Mouse (Mus musculus) lung, postnatal 10 days (tissue): ENCODE results near the gene Robo1.

Source experiments
- DNase-seq: peaks from one replicate; pipeline ENCODE4 v3.0.0; 2021

Gene Robo1

DNA sequence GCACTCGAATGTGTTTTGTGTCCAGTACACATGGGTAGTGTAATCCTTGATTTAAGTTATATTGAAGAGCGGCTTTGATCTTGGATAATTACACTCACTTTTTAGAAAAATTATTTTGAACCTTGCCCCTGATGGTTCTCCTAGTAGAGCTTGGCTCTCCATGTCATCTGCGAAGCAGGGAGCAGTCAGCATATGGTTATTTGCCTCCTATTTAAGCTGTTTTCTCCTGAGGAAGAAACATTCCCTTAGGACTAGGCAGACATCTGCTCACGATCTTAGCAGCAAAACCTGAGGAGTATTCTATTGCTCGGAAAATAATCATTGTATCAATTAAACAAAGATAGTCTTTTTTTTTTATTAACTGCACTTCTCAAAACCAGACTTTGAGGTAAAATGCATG is 439.6 kb downstream of the Robo1 start:
- no peak for DNase-seq

DNA sequence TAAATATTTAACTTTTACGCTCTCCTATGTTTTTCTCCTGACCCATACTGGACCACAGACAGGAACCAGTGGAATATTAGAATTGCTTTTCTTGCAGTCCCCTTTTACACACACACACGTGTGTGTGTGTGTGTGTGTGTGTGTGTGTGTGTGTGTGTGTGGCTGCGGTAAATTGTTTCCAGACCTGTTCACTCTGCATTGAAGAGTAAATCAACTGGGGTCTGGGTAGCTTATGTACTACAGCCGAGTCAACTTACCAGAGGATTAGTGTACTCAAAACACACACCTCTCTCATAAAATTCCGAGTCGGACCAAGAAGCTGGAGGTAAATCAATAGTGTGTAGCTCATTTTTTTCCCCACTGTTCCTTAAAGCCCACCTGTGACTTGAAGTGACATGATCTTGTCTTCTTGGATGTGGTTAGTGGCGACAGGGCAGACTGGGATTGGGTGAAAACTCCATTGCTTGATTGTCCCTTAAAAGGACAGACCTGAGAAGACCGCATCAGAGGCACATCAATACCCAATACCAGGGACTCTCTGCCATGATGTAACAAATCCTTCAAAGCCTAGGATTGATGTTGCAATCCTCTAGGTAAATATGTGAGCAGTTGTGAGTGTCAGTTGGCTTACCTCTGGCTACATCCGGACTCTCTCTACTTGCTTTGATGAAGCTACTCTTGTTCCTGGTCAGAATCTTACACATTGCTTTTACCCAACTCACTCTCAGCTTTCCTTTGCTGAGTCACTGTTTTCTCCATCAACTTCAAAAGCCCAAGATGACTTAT is 457.2 kb downstream of the Robo1 start:
- no peak for DNase-seq

DNA sequence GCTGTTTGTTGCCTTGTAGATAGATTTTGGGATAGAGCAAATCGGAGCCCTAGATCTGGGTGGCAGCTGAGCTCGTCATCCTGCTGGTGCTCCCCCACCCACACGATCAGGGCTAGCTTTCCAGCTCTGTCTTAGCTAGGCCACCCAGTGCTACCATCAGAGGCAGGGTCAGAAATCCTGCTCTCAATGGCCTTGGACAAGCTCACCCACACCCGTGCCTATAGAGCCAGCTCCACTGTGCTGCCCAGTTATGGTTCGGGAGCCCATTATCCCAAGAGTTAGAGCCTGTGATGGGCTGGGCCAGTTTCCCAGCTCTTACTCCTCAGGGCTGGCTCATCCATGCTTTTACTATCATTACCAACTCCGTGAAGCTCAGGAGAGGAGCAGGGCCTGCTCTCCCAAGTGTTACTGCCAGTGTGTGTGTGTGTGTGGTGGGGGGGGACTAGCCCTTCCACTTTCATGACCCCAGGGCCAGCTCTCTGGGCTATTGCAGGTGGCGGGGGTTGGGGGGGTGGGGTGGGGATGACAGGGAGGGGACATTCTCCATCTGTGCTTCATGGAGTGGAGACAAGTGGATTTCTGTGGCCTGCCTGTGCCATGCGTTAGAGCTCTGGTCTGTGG is 461.2 kb downstream of the Robo1 start:
- no peak for DNase-seq

DNA sequence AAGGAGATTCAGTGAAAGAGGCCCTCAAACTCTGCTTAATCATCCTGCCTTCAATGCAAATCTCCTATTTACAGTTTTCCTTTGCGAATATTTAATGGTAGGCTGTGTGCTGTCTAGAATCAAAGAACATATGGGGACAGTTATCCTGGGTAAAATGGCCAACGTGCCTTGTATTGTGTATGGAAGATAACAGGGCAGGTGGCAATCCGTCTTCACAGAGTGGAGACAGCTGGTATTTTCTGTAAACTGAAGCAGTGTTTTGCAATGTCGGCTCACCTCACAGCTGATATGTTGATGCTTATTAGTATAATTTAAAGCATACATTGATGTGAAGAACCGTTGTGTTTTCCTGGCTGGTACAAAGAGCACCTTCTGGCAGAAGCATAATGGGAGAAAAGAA is 464.2 kb downstream of the Robo1 start:
- no peak for DNase-seq

DNA sequence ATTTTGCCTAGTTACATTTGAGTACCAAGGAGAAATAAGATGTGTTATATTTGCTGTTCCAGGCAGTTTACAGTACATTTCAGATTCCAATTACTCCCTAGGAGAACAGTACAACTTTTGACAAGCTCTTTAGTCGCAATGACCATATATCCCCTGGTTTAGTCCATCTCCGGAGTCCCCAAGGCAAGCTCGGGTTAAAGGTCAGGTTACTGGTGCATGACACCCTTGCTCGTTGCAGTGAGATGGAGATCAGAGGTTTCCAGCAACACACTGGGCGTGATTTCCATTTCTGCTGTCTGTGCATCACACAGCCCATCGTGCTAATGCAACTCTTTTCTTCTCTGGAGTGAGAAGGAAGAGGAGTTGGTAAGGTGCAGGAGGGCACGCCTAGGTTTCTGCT is 464.9 kb downstream of the Robo1 start:
- DNase-seq = no peak

DNA sequence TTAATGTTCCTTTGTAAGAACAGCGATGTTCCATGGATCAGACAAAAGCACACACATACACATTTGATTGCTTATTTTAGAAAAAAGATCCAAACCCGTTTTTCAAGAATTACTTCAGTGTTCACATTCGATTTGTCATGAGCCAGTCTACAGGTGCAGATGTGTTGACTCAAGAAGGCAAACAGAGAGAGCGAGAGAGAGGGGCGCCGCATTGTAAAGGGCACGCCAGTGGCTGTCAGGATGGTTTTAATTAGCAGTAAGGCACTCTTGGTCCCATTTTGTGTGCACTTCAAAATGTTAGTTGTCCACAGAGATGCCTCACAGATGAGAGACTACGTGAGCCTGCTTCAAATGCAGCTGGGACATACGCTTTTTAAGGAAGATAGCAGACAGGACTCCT is 470.4 kb downstream of the Robo1 start:
- no peak for DNase-seq

DNA sequence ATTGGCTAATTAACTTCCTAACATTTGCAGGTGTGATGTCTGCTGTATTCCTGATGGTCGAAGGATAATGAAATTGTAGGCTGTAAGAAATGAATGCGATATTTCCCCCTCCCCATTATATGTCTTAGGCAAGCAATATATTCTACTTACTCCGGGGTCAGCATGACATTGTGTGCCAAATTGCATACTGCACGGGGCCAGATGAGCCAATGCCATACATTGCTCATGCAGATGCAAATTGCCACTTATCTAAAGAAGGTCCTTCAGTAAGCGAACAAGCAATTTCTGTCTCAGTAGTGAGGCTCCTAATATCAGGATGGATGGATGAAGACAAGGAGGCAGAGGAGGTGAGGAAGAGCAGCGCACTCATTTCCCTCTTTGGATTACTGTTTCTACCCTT is 474.1 kb downstream of the Robo1 start:
- no peak for DNase-seq

DNA sequence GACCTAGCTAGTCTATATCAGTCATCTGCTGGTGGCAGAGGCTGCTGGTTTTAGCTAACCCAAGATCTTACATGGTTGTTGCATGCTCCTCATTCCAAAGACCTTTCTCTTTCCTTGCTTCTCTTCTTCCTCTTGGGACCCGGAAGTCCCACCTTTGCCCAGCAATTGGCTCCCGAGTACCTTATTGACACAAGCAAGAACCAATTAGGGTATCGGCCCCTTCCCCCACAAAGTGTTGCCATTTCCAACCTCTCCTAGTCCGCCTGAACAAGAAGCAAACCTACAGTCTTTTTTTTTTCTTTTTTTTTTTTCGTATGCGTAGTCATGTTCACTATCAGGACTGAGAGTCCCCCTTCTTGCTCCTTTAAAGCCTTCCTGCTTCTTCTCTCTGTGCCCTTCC is 478.0 kb downstream of the Robo1 start:
- no peak for DNase-seq

DNA sequence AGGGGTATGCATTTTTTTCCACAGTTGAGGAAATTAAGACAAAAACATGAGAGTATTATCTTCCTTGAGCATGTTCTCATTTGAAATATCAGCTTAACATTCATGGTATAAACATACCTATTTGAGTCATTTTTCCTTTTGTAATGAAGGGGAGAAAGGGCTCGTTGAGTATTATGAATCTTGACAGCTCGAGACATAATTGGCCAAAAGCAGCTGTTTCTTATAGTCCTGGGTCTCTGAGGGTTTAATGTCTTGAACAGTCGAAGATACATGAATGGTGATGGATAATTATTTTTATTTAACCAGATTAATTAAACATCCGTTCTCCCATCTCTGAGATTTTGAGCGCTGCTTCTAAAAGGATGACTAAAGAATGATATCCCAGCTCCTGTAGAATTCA is 478.5 kb downstream of the Robo1 start:
- no peak for DNase-seq

DNA sequence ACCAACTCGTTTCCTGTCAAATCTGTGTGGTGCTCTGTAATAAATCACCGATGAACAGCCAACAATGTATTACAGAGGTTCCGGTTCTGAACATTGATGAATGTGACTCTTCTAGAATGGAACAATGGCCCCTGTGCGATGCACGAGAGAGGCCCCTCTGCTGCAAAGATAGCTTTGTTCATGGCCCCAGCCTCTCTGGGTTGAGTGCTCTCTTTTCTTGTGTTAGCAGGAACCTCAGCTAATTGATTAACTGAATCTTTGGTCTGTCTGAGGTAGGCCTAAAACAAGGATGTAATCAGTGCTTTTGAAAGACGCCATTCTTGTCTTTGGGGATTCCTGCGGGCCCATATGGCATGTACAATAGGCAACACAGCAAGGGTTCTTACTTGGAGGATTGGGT is 479.9 kb downstream of the Robo1 start:
- DNase-seq = no peak

DNA sequence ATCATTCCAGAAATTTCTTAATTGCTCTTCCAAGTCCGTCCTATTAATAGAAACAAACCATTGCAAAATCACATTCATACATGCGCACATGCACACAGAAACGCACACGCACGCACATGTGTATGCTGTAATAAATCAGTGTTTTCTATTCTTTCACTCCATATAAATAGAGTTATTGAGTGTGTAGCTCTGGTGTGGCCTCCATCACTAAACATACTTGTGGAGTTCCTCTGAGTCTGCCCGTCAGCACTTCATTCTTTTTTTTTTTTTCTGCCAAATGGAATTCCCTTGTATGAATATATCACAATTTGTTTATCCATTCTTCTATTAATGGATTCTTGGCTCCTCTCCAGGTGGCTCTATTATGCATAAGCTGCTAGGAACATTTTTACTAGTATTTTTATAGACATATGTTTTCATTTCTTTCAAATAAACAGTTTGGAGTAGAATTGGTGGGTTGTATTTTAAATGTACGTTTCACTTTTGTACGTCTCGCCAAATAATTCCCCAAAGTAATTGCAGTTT is 483.1 kb downstream of the Robo1 start:
- DNase-seq = no peak

DNA sequence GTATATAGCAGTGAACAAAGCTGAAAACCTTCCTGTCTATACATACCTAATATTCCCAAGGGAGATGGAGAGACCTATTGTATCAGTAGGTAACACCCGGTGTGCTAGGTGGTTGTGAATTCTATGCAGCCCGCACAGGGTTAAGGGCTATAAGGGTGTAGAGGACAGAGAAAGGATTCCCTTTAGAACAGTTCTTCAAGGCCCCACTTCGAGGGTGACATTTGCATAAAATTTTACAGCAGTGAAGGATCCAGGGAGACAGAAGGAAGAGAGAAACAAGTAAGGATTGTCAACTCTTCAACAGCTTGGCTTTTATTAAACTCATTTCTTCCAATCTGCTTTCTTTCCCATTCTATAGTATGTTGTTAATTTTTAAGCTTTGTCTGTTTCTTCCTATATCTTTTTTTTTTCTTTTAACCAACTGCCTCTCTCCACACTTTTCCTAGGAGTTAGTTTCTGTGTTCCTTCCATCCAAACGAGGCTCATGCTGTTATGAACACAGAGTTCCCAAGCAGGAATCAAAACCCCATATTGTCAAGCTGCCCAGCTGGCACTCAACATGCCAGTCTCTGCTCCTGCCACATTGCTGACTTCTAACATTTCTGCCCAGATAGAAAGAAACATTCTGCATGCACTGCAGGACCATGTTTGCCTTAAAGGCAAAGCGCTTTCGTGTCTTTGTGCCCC is 486.7 kb downstream of the Robo1 start:
- DNase-seq = peak; percentile 11

DNA sequence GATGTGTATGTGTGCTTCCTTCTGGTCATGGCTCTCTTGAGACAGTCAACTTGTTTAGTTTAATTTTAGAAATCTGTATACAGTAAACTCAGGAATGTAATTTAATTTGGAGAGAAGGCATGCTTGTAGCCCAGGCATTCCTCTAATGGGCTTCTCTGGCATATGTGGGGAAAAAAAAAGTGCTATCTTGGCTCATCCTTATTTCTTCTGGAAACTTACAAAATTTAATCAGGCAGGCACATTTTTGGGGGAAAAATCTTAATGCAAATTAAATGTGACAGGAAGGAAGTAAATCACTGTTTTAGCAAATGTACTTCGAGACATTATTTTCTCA is 487.2 kb downstream of the Robo1 start:
- no peak for DNase-seq

DNA sequence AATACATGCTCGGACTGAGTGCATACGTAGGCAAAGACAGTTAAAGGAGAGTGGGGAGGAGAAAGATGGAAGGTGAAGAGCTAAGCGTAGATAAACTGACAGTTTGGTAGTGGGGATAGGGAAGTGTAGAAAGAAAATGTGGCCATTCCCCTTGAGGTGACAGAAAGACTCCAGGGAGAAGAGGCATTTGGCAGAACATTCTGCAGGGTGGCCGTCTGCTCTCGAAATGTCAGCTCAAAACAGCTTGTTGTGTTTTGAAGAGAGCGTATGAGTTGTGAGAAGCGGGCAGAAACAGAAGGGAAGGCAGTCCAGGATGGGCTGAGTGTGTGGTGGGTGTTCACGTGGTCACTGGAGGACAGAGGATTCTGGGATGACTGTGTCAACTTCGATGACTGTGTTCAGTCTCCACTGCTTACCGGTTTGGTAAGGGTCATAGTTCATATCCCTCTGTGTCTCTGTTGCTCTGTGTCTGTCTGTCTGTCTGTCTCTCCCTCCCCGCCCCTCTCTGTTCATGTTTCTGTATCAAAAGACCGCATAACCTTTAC is 490.4 kb downstream of the Robo1 start:
- DNase-seq = peak; percentile 10

DNA sequence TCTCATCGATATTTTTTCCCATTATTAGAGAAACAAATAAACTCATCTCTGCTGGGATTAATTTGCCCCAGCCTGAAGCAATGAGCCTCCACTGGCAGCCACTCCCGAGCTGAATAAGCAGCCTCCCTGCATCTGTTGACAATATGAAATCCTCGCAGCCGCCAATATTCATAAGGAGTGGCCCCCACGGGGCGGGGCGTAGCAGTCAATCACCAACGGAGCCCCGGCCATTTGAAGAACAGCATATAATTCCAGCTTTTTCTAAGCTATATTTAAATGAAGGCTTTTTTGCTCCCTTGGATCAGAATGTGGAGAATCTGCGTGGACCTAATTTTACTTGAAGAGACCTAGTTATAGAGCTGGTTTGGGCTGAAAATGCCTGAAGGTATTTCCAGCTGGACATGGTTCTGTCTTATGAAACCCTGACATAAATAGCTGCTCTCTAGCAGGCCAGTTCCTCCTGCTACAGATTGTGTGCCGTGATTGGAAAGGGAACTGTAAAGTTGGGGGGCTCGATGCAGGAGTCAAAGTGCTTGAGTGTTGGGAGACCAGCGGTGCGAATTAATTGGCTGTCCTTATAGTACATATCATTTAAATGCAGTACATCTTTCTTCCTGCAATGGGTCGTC is 492.1 kb downstream of the Robo1 start:
- peak; percentile 46 for DNase-seq

DNA sequence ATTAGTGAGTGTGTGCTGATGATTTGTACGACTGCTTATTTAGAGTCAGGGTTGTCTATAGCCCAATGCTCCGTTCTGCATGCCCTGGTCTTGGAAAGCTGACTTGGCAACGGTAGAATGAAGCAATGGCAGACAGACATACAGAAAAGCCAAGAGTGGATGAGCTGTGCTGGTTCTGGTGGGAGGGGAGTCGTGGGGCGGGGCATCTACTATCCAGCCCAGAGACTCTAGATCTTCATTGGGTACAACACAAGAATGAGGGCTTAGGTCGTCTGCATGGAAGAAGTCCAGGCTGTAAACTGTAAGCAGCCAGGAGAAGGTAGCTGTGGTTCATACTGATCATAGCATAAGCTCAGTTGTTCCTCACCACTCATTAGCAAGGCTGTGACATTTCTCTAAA is 492.7 kb downstream of the Robo1 start:
- peak; percentile 21 for DNase-seq

DNA sequence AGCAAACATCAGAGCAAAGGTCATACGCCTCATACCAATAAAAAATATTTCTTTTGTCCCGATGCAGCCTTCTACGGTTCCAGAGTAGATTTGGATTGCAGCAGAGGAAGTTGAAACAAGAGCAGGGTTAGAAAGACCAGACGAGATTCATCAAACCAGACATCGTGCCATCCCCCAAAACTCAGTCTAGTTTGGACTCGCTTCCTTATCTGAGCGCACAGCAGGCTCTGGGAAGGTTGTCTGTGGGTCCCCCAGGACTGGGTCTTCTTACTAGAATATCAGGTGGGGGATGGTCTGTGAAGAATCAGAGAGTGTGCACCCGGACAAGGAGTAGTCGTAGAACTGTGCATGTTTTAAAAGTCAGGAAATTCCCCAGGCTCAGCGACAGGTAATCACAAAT is 500.2 kb downstream of the Robo1 start:
- peak; percentile 11 for DNase-seq

DNA sequence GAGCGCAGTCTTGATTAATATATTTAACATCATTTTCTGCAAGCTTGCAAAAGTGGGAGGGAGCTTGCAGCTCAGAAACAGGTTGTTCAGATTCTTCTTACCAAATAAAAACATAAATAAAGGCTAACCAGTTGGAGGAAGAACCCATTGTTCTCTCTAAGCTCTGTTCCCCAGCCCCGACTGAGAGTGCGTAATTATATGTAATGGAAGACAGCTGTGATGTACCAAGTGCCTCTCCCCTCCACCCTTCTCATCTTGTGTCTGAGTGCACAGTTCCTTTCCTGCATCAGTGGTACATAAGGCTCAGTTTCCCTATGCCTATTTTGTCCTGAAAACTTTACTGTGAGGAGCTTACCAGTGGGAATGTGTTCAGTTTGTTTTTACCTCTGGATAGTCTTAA is 502.8 kb downstream of the Robo1 start:
- no peak for DNase-seq

DNA sequence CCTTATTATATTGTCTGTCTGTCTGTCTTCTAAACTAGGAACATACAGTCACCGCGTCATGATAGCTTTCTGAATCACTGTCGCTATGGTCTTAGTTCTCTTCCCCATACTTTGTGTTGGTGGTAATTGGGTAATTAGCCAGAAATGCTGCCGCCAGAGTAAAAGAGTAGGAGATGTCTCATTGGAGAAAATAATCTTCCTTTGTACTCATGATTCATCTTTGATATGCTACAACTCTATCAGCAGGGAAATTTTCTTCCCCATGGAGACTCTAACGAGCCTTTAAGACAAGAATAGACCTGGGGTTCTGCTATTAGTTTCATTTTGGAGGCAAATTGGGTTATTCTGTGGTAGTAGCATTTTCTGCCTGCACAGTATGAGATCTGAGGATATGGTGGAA is 503.4 kb downstream of the Robo1 start:
- no peak for DNase-seq

DNA sequence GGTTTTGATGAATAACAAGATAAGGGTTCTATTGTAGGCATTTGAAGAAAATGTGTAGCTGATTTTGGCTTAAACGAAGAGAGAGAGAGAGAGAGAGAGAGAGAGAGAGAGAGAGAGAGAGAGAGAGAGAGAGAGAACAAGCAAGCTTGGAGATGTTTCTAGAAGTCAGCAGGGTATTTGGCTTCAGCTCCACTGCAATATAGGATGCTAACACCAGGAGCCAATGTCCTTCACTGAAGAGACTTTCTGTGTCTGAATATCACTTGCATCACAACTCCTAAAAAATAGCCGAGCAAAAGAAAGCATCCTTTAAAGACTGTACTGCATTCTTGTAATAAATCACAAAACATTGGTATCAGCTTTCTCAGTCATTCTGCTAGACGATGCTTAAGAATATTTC is 503.8 kb downstream of the Robo1 start:
- no peak for DNase-seq

DNA sequence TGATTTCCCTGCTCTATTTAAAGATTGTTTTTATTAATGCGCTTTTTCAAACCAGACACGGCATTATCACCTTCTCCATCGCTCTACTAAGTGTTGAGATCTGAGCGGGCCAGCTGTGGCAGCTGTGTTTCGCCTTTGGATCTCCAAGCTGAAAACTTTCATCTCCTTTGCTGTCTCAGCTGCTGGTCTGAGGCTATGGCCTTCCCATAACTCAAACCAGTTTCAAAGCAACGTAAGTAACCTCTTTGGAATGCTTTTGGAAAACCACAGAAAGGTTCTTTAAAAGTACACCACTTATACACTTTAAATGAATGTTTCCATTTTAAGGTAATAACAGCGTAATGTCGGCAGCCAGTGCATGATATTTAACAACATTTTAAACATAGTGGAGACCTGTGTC is 520.3 kb downstream of the Robo1 start:
- no peak for DNase-seq

DNA sequence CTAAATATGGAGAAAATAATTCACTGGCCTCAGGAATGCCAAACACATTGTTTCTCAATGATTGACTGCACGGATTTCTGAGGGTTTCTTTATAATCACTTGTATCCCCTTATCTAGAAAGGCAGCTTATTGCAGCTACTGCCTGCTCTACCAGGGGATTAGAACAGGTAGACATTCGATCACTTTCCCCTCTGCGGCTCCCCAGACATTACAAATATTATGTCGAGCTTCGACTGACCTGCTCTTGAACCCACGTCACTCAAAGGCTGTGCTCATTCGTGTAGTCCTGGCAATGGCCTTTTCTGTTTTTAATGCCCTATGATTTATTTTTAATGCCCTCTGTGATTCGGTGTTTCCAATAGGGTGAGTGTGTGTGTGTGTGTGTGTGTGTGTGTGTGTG is 521.4 kb downstream of the Robo1 start:
- DNase-seq = no peak

DNA sequence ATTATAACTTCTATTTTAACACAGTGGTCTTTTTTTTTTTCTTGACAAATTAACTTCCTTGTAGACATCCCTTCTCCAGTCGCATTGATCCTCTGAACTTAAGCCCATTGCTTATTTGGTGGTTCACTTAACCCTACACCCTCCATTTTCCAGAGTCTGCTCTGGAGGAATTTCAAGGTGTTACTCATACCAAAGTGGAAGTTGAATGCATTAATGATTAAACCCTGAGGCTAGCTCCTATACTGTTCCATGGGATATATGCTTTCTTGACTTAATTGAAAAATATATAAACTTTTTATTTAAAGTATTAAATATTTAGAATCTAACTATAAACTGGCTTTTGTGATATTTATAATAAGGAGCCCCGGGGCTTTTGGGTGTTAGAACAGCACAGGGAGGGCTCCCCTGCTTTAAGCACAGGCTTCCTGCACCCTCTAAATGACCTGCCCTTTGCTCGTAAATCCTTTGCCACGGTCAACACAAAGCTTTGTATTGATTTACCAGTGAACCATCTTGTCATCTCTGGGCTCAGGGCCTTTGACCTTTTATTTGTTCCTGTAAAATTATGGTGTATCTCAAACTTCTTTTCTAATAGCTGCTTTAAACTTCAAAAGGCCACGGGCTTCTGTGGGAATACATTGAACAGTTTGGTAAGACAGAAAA is 522.4 kb downstream of the Robo1 start:
- no peak for DNase-seq
